Mouse (Mus musculus) bone marrow, adult 2 months (tissue): ENCODE measurements around the gene Olfr1340.

Source experiments
- CTCF ChIP-seq: fragments of 200-500 bp; IDR thresholded peaks from 2 replicates; pipeline ENCODE4 v1.5.1; 2011; ENCODE audit warnings: low read length, control low read depth; ENCODE audit not compliant: control insufficient read depth, insufficient read depth
- POLR2A ChIP-seq: fragments of 200-500 bp; IDR thresholded peaks from 2 replicates; pipeline ENCODE4 v1.6.1; 2011; ENCODE audit warnings: low read depth, mild to moderate bottlenecking, control low read depth, low read length, borderline replicate concordance; ENCODE audit not compliant: control insufficient read depth

GRCm38 (mm10) chr4:118708086-118708485 lies 11.9 kb upstream of the Olfr1340 start:
- TF ChIP-seq POLR2A (no peak), CTCF (no peak)
